Mouse (Mus musculus) neural tube, embryonic 15.5 days (tissue): ENCODE measurements at regions not wholly inside any gene's neighbourhood (a gene's known extent, or its start where the extent isn't known, plus 50 kb on each side); places are given as distances from the start of the nearest gene placed in this dataset.

Experiments
- ATAC-seq: fragments of 200-750 bp; cut with Nextera tagmentation; 2 replicates; pipeline ENCODE4 v1.8.0; 2017; ENCODE audit warnings: mild to moderate bottlenecking, moderate TSS enrichment, moderate library complexity; ENCODE audit not compliant: low FRiP score
- H3K27ac ChIP-seq: fragments of 300-500 bp; sonication (generic); replicated peaks from 2 replicates; pipeline ENCODE4 v1.5.1; 2015; ENCODE audit warnings: mild to moderate bottlenecking, inconsistent platforms
- H3K27me3 ChIP-seq: fragments of 300-500 bp; sonication (generic); replicated peaks from 2 replicates; pipeline ENCODE4 v1.6.1; 2015; ENCODE audit warnings: inconsistent platforms
- H3K36me3 ChIP-seq: fragments of 300-500 bp; sonication (generic); 2 replicates; pipeline ENCODE4 v1.6.1; 2015; ENCODE audit warnings: inconsistent platforms
- H3K4me1 ChIP-seq: fragments of 300-500 bp; sonication (generic); 2 replicates; pipeline ENCODE4 v1.6.1; 2015; ENCODE audit warnings: inconsistent platforms
- H3K4me2 ChIP-seq: fragments of 300-500 bp; sonication (generic); 2 replicates; pipeline ENCODE4 v1.6.1; 2015; ENCODE audit warnings: inconsistent platforms, mild to moderate bottlenecking, moderate library complexity
- H3K4me3 ChIP-seq: fragments of 300-500 bp; sonication (generic); replicated peaks from 2 replicates; pipeline ENCODE4 v1.5.1; 2015; ENCODE audit warnings: mild to moderate bottlenecking, inconsistent platforms
- H3K9ac ChIP-seq: fragments of 300-500 bp; sonication (generic); replicated peaks from 2 replicates; pipeline ENCODE4 v1.6.1; 2015; ENCODE audit warnings: mild to moderate bottlenecking, inconsistent platforms
- H3K9me3 ChIP-seq: fragments of 300-500 bp; sonication (generic); replicated peaks from 2 replicates; pipeline ENCODE4 v1.6.1; 2016; ENCODE audit warnings: inconsistent platforms
- WGBS: fragments of 180-500 bp; shearing (Covaris S2); methylation state at CpG from one replicate; pipeline ENCODE4 v1.1.7; 2015; ENCODE audit warnings: mixed read lengths; 5-methylcytosine and 5-hydroxymethylcytosine counted together

DNA sequence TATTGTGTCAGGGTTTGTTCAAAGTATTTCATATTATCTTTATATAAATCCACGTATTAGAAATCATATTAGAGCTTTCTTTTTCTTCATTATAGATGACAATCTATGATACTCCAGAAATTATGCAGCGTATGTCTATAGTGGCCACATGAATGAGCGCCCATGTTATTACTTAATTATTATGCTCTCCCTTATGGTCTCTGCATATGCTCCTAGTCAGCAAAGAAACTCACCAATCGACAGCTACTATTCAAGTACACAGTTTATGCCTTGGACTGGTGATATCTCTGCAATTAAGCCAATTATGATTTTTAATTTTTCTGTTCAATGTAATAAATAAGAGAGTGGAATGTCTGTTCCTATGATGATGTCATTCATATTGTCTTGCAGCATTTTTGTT lies 612.8 kb upstream of the Slit2 start:
- Histone ChIP-seq H3K27me3 (no peaks in the 10 kb centered on the region), H3K27ac (no peak overlapping the region), H3K36me3 (no peaks in the 10 kb centered on the region), H3K4me1 (no peaks in the 10 kb centered on the region), H3K9me3 (no peaks in the 10 kb centered on the region), H3K4me2 (no peak overlapping the region), H3K9ac (no peak overlapping the region), H3K4me3 (no peak overlapping the region)
- 83% methylated on average over 4 of the region's 4 CpGs for WGBS
- ATAC-seq, result no peak

DNA sequence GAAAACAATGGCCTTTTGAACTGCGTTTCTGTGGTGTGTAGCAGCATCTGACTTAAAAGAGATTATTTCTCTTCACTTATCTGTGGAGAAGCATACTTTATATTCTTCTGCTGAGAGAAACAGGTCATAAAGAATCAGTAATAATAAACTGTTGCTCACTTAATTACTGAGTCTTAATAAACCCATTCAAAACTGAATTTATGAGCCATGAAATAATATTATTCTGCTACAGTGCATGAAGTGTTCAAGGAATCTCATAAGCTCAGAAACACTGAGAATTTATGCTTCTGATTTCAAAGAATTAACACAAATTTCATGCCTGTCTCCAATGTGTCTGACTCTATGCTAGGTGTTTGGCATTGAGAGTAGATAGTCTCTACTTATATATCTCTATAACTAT lies 597.0 kb upstream of the Slit2 start:
- no peaks in the 10 kb centered on the region for H3K4me1 ChIP-seq
- WGBS, result 26% methylated on average over 1 of the region's 1 CpGs
- H3K9me3 ChIP-seq, result no peaks in the 10 kb centered on the region
- H3K36me3 ChIP-seq, result no peaks in the 10 kb centered on the region
- no peaks in the 10 kb centered on the region for H3K27me3 ChIP-seq
- ATAC-seq, result no peak
- H3K27ac ChIP-seq, result no peak overlapping the region
- H3K4me2 ChIP-seq, result no peak overlapping the region
- H3K9ac ChIP-seq, result no peak overlapping the region
- no peak overlapping the region for H3K4me3 ChIP-seq

DNA sequence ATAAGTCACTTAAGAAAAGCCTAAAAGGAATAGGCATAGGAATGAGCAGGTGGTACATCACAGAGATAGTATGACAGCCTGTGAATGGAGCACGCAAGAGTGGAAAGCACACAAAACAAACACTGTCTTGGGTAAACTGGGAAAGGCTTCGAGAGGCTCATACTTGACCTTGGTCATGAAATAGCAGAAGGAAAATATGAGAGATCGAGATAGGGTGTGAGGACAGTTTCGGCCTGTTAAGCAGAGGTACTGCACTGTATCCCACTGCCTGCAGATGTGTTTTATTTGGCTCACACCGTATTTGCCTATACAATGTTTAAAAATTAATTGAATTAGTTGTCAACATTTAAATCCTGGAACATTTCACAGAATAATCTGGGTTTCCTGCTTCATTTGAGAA lies 596.2 kb upstream of the Slit2 start:
- H3K4me2 ChIP-seq, result no peak overlapping the region
- no peaks in the 10 kb centered on the region for H3K4me1 ChIP-seq
- no peaks in the 10 kb centered on the region for H3K27me3 ChIP-seq
- 56% methylated on average over 5 of the region's 5 CpGs for WGBS
- no peak overlapping the region for H3K9ac ChIP-seq
- no peak overlapping the region for H3K4me3 ChIP-seq
- H3K36me3 ChIP-seq, result no peaks in the 10 kb centered on the region
- H3K9me3 ChIP-seq, result no peaks in the 10 kb centered on the region
- H3K27ac ChIP-seq, result no peak overlapping the region
- no peak for ATAC-seq

DNA sequence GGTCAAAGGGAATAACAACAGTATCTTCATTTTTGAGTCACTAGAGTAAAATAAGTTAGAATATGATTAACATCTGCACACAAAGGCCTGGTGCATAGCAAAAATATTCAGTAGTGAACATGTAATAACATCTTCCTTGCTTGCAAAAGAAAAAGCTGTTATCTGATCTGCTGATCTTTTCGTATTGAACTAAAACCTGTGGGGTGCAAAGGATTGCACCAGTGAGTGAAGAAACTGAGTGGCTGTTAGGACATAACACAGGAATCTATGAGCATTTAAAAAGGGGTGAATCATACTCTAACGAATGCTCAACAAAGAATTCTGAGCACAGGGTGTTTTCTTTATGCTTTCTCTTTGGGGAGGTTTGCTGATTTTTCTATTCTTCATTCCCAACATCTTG lies 592.2 kb upstream of the Slit2 start:
- Histone ChIP-seq H3K4me3 (no peak overlapping the region), H3K4me2 (no peak overlapping the region), H3K9ac (no peak overlapping the region), H3K27me3 (no peaks in the 10 kb centered on the region), H3K27ac (no peak overlapping the region), H3K4me1 (no peaks in the 10 kb centered on the region), H3K36me3 (no peaks in the 10 kb centered on the region), H3K9me3 (no peaks in the 10 kb centered on the region)
- 82% methylated on average over 2 of the region's 2 CpGs for WGBS
- no peak for ATAC-seq

DNA sequence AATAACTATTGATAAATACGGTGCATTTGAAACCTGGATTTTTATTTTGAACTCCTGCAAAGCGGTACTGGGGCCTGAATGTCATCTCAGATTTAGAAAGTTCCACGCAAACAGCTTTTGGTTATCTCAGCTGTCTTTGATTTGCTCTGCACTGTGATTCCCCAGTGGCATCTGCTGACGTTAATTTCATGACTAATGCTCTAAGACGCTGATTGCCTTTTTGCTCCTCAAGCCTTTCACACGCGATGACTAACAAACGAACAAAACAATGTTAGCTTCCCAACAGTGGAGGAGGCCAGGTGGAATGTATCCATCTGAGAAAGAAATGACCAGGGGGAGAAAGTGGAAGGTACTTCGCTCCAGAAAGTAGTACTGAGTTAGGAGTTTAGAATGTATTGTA lies 586.1 kb upstream of the Slit2 start:
- Histone ChIP-seq H3K9ac (no peak overlapping the region), H3K9me3 (no peaks in the 10 kb centered on the region), H3K27ac (no peak overlapping the region), H3K36me3 (no peaks in the 10 kb centered on the region), H3K27me3 (no peaks in the 10 kb centered on the region), H3K4me2 (no peak overlapping the region), H3K4me3 (no peak overlapping the region), H3K4me1 (no peaks in the 10 kb centered on the region)
- no peak for ATAC-seq
- WGBS, result 80% methylated on average over 9 of the region's 9 CpGs

DNA sequence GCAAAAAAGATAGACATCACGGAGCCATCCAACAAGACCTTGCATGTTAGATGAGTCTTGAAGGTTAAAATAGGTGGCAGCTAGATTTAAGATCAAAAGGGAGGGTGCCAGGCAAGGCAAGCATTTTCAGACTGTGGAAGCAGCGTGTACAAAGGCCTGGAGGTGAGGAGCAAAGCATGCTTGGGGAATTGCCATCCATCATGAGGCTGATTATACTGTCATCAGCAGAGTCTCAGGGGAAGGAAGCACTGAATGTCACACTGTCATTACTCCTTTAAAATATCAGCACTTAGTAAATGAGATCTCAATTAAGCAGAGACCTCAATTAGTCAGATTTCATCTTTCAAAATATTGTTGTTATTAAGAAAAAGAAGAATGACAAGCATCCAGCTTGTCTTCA lies 561.0 kb upstream of the Slit2 start:
- H3K4me1 ChIP-seq, result no peaks in the 10 kb centered on the region
- H3K27me3 ChIP-seq, result no peaks in the 10 kb centered on the region
- no peak overlapping the region for H3K9ac ChIP-seq
- ATAC-seq, result no peak
- H3K36me3 ChIP-seq, result no peaks in the 10 kb centered on the region
- WGBS, result 56% methylated on average over 2 of the region's 2 CpGs
- H3K4me3 ChIP-seq, result no peak overlapping the region
- H3K27ac ChIP-seq, result no peak overlapping the region
- no peak overlapping the region for H3K4me2 ChIP-seq
- no peaks in the 10 kb centered on the region for H3K9me3 ChIP-seq

DNA sequence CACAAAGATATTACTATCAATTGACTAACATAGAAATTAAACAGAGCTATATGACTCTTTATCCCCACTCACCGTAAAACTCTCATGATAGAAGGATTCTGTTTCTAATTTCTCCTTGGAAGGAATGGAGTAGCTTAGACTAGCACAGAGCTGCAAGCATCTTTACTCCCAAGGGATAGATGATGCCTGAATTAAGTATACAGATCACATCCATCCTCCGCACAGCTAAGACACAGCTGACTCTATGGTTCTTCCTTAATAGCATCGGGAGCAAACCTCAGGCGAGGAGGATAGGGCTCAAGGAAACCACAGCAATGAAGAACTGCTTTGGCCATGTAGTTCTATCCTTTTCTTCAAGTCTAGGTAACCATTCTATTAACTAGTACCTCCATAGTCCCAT lies 556.9 kb upstream of the Slit2 start:
- WGBS, result 73% methylated on average over 4 of the region's 4 CpGs
- Histone ChIP-seq H3K4me1 (no peaks in the 10 kb centered on the region), H3K27me3 (no peaks in the 10 kb centered on the region), H3K36me3 (no peaks in the 10 kb centered on the region), H3K4me2 (no peak overlapping the region), H3K27ac (no peak overlapping the region), H3K4me3 (no peak overlapping the region), H3K9ac (no peak overlapping the region), H3K9me3 (no peaks in the 10 kb centered on the region)
- ATAC-seq, result no peak

DNA sequence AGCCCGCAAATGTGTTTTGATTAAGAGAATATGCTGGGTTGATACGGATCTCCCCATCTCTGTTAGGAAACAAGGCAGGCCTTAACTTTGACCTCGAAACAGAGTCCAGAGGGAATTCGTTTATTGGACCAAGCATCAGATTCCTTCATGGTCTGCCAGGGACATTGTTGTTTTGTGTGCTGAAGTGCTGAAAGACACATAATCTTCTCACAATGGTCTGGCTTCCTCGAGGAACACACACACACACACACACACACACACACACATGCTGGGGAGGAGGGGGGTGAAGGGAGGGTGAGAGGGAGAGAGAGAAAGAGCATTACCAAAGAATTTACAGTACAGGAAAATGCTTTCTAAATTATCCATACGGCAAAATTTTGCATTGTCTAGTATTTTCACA lies 556.5 kb upstream of the Slit2 start:
- ATAC-seq, result no peak
- 72% methylated on average over 6 of the region's 6 CpGs for WGBS
- no peaks in the 10 kb centered on the region for H3K4me1 ChIP-seq

DNA sequence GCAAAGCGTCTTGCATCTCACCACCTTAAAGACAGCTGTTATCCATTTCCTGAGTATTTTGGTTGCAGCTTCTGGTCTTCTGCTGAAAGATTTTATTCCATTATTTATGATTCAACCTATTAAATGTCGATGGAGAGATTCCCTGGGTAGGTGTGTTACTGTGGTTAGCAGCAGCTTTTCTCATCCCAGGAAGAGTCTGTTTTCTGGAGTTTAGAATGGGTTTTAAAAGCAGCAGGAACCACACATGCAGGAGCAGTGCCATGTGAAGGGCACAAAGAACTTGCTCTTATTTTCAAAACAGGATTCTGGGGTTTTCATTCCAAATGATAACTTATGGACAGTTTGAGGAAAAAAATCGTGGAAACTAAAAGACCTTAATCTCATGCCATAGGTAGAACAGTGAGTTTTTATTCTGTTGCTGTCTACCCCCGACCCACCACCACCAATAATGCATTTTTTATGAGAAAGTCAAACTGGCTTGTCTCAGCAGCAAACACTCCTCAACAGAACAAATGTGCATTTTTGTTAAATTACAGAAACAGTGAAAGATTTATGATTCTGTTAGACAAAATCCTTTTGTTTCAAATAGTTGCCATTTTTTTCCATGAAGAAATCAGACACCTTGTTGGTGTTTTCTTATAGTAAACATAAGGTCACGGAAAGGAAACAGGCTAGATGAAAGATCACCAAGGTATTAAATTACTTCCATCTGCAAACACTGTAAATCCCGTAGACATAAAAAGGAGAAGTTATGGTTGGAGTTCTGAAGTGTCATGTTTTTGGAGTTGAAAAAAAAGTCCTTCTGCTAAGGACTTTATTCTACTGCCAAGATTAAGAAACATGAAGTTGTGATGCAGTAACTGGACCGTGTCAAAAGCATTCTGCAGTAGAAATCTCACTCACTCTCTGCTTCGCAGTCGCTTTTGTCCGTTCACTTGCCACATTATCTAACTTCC lies 553.4 kb upstream of the Slit2 start:
- Histone ChIP-seq H3K36me3 (no peaks in the 10 kb centered on the region), H3K9me3 (no peaks in the 10 kb centered on the region), H3K4me1 (no peaks in the 10 kb centered on the region), H3K27ac (no peak overlapping the region), H3K4me3 (no peak overlapping the region), H3K9ac (no peak overlapping the region), H3K27me3 (no peaks in the 10 kb centered on the region), H3K4me2 (no peak overlapping the region)
- no peak for ATAC-seq
- 71% methylated on average over 10 of the region's 10 CpGs for WGBS

More for the DNA sequence above, 556.5 kb upstream of the Slit2 start:
- no peaks in the 10 kb centered on the region for H3K27me3 ChIP-seq
- no peak overlapping the region for H3K4me3 ChIP-seq
- no peaks in the 10 kb centered on the region for H3K36me3 ChIP-seq
- no peak overlapping the region for H3K9ac ChIP-seq
- H3K27ac ChIP-seq, result no peak overlapping the region
- H3K4me2 ChIP-seq, result no peak overlapping the region
- H3K9me3 ChIP-seq, result no peaks in the 10 kb centered on the region

DNA sequence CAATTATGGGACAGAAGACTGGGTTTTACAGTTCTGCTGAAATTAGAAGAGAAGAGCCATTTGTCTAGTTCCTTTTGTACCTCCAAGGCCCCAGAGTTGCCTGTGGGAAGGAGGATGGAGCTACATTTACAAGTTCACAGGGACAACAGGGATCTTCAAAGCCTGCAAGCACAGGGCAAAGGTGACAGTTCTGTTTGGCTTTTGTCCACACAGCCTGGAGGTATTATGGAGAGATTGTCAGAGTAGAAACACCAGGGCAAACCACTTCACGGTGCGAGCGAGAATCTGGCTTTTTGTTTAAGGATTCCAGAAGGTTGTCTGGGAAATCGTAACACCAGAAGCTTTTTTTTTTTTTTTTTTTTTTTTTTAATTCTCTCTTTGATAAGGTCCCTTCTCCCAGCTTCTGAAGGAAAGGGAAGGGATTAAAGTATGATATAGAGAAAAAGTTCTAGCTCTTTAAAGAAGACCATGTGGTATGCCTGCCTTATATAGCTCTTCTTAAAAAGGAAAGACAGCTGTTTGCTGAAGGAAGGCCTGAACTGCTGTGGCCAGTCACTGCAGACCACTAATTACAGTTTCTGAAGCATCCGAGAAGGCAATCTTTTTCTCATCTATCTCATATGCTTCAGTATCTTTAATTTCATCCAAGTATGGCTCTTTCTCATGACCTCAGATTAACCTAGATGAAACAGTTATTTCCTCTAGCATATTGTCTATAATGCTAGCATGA lies 551.2 kb upstream of the Slit2 start:
- no peak overlapping the region for H3K27ac ChIP-seq

DNA sequence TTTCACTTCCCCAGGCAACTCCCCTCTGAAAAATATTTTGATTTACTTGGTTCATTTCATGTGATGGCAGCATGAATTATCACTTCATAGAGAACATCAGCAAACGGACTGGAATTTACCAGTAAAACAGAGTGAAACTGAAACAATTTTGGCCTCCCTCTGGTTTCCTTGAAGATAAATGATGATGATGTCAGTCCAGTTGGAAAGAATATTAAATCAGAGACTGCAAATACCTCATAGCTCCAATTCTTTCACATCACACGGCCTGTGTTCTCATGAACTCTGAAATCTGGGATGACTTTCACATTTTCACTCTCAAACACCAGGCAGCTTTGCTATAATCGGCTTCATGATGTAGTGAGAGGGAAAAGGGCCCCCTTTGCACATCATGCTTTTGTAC lies 546.5 kb upstream of the Slit2 start:
- H3K4me3 ChIP-seq, result no peak overlapping the region
- 66% methylated on average over 3 of the region's 3 CpGs for WGBS
- no peak overlapping the region for H3K27ac ChIP-seq
- H3K4me1 ChIP-seq, result no peaks in the 10 kb centered on the region
- no peak for ATAC-seq
- H3K36me3 ChIP-seq, result no peaks in the 10 kb centered on the region
- no peaks in the 10 kb centered on the region for H3K27me3 ChIP-seq
- no peaks in the 10 kb centered on the region for H3K9me3 ChIP-seq
- no peak overlapping the region for H3K4me2 ChIP-seq
- no peak overlapping the region for H3K9ac ChIP-seq

More for the DNA sequence above, 551.2 kb upstream of the Slit2 start:
- H3K4me1 ChIP-seq, result no peaks in the 10 kb centered on the region
- no peak overlapping the region for H3K4me2 ChIP-seq
- no peak for ATAC-seq
- no peak overlapping the region for H3K4me3 ChIP-seq
- 21% methylated on average over 5 of the region's 5 CpGs for whole genome bisulfite sequencing
- H3K9me3 ChIP-seq, result no peaks in the 10 kb centered on the region
- H3K36me3 ChIP-seq, result no peaks in the 10 kb centered on the region
- no peaks in the 10 kb centered on the region for H3K27me3 ChIP-seq
- no peak overlapping the region for H3K9ac ChIP-seq
